In genomic region chr12:3805852-3806251, GRCm38 (mm10) we compare ENCODE assay signal across 8 mouse cellular contexts. TPM values are rescaled to one million over a fixed set of nuclear protein-coding genes. Genes with fewer than 3 reads are reported as not detected.
DNase-seq lines count a peak whose midpoint lies in the region; ATAC-seq and TF ChIP-seq lines count a peak whose summit lies in the region.

TSS of gene Dnmt3a (plus strand) at chr12:3806007.

- peak within 1 kb of the TSS; percentile 82 for H3K9ac ChIP-seq in MEL (ENCODE audit: control insufficient read depth, low read depth, low read length, poor library complexity, severe bottlenecking)
- H3K9ac ChIP-seq in forebrain, embryonic 12.5 days: peak within 1 kb of the TSS; percentile 92
- peak within 1 kb of the TSS; percentile 96 for H3K9ac ChIP-seq in limb, embryonic 14.5 days (ENCODE audit: low read depth, low read length, severe bottlenecking)

- no peak for TF ChIP-seq EP300 in MEL (IDR thresholded peaks at IDR 0.05; ENCODE audit: low read depth in 1 of 2, low read length in 2 of 2)

- peak within 1 kb of the TSS; percentile 80 for H3K27ac ChIP-seq in kidney, adult 2 months (ENCODE audit: insufficient read depth, low read depth, low read length)
- no peak within 1 kb of the TSS for H3K27ac ChIP-seq in MEL (ENCODE audit: control insufficient read depth, low read depth, low read length)
- H3K27ac ChIP-seq in forebrain, embryonic 12.5 days: peak within 1 kb of the TSS; percentile 88
- H3K27ac ChIP-seq in limb, embryonic 14.5 days (replicated peaks; ENCODE audit: low read depth, low read length): peak within 1 kb of the TSS; percentile 95
- H3K27ac ChIP-seq in small intestine, adult 2 months (ENCODE audit: insufficient read depth, low read depth, low read length): peak within 1 kb of the TSS; percentile 54

- 23% methylated on average over 4 of the region's 4 CpGs for WGBS in kidney, adult 2 months
- WGBS in forebrain, embryonic 12.5 days: 18% methylated on average over 4 of the region's 4 CpGs
- WGBS in limb, embryonic 14.5 days: 22% methylated on average over 4 of the region's 4 CpGs
- 19% methylated on average over 4 of the region's 4 CpGs for WGBS in small intestine, adult 2 months

- TF ChIP-seq RAD21 in MEL (IDR thresholded peaks at IDR 0.05; ENCODE audit: low read depth, low read length): no peak

- no peak for TF ChIP-seq POLR2A in kidney, adult 2 months (IDR thresholded peaks at IDR 0.05; ENCODE audit: low read depth, low read length)
- TF ChIP-seq POLR2A in MEL (IDR thresholded peaks at IDR 0.05; ENCODE audit: control insufficient read depth in 1 of 2, insufficient read depth in 1 of 2, low read depth in 1 of 2, low read length in 2 of 2, poor library complexity in 1 of 2): no peak
- TF ChIP-seq POLR2A in limb, embryonic 14.5 days (IDR thresholded peaks at IDR 0.05; ENCODE audit: borderline replicate concordance, extremely low read depth, insufficient read depth, insufficient read length): no peak
- TF ChIP-seq POLR2A in small intestine, adult 2 months (IDR thresholded peaks at IDR 0.05; ENCODE audit: low read depth, low read length): no peak

- peak within 1 kb of the TSS; percentile 80 for H3K4me2 ChIP-seq in forebrain, embryonic 12.5 days
- peak within 1 kb of the TSS; percentile 71 for H3K4me2 ChIP-seq in limb, embryonic 14.5 days (replicated peaks; ENCODE audit: low read depth, low read length, severe bottlenecking)

- peak within 1 kb of the TSS; percentile 89 for H3K4me3 ChIP-seq in kidney, adult 2 months (ENCODE audit: insufficient read depth, low read depth, low read length)
- peak within 1 kb of the TSS; percentile 57 to 86; a peak in 3 of 4 replicates for H3K4me3 ChIP-seq in MEL (ENCODE audit: control insufficient read depth in 1 of 2, insufficient read depth in 1 of 2, low read depth in 2 of 2, low read length in 2 of 2)
- peak within 1 kb of the TSS; percentile 89 for H3K4me3 ChIP-seq in forebrain, embryonic 12.5 days (replicated peaks)
- H3K4me3 ChIP-seq in limb, embryonic 14.5 days (replicated peaks; ENCODE audit: low read length): peak within 1 kb of the TSS; percentile 64
- peak within 1 kb of the TSS; percentile 91 for H3K4me3 ChIP-seq in small intestine, adult 2 months (ENCODE audit: low read depth, low read length)

- peak; percentile 3; the same call in 1 of the 2 replicates for ATAC-seq in forebrain, embryonic 12.5 days (ENCODE audit: low FRiP score)
- ATAC-seq in limb, embryonic 14.5 days (ENCODE audit: low FRiP score, low read depth): no peak

- H3K9me3 ChIP-seq in MEL (replicated peaks; ENCODE audit: insufficient read depth, low read length): no peaks in the 10 kb centered on the region
- no peaks in the 10 kb centered on the region for H3K9me3 ChIP-seq in forebrain, embryonic 12.5 days
- H3K9me3 ChIP-seq in limb, embryonic 14.5 days (ENCODE audit: control insufficient read depth, low read length): no peaks in the 10 kb centered on the region

- no peaks in the 10 kb centered on the region; the same call in none of the 2 replicates for H3K79me2 ChIP-seq in MEL (ENCODE audit: control insufficient read depth, insufficient read depth, low read length, poor library complexity)

- TF ChIP-seq CTCF in kidney, adult 2 months (conservative IDR thresholded peaks at IDR 0.05; ENCODE audit: insufficient read depth, insufficient read length, low read depth, low read length): no peak
- TF ChIP-seq CTCF in MEL (IDR thresholded peaks at IDR 0.05 in 2 of 3, conservative IDR thresholded peaks at IDR 0.05 in 1 of 3; ENCODE audit: control insufficient read depth in 1 of 3, insufficient read depth in 1 of 3, low read depth in 2 of 3, low read length in 3 of 3, poor library complexity in 1 of 3, severe bottlenecking in 1 of 3): no peak
- no peak for TF ChIP-seq CTCF in small intestine, adult 2 months (IDR thresholded peaks at IDR 0.05; ENCODE audit: extremely low read depth, insufficient read length, insufficient replicate concordance, low read depth, low read length)

- no peak for DNase-seq in kidney, adult 2 months
- no peak for DNase-seq in kidney, adult 11 months
- DNase-seq in MEL (ENCODE audit: low read depth, low spot score): no peak
- DNase-seq in heart, postnatal 36 days: no peak
- DNase-seq in limb, embryonic 14.5 days (ENCODE audit: low spot score): no peak
- no peak for DNase-seq in B cell, adult 2 months

- intact Hi-C loops in heart, postnatal 36 days (cut with DNase I): loop anchor here (1.0 to 10.0 kb wide), 3 partner anchors 47 to 231 kb away; partner anchors contain the start of gene Dtnb

- H3K36me3 ChIP-seq in kidney, adult 2 months (ENCODE audit: control insufficient read depth, insufficient read depth, low read length): no peaks in the 10 kb centered on the region
- no peaks in the 10 kb centered on the region for H3K36me3 ChIP-seq in MEL (ENCODE audit: control insufficient read depth in 1 of 2, insufficient read depth in 2 of 2, low read length in 2 of 2)
- H3K36me3 ChIP-seq in forebrain, embryonic 12.5 days (replicated peaks): no peaks in the 10 kb centered on the region; the same call in 1 of the 2 replicates
- no peaks in the 10 kb centered on the region for H3K36me3 ChIP-seq in limb, embryonic 14.5 days (ENCODE audit: control insufficient read depth, insufficient read depth, low read length)
- H3K36me3 ChIP-seq in small intestine, adult 2 months (ENCODE audit: control insufficient read depth, insufficient read depth, low read length): no peaks in the 10 kb centered on the region

- H3K4me1 ChIP-seq in kidney, adult 2 months (ENCODE audit: control insufficient read depth, insufficient read depth, low read length): peaks cover 19% of the 10 kb centered on the region
- 0 out of 4 replicates have a peak, but pooled peaks cover 0 to 6% of the 10 kb centered on the region in 2 experiments for H3K4me1 ChIP-seq in MEL (ENCODE audit: control insufficient read depth in 1 of 2, insufficient read depth in 2 of 2, low read length in 2 of 2)
- H3K4me1 ChIP-seq in forebrain, embryonic 12.5 days: peaks cover 30% of the 10 kb centered on the region
- peaks cover 30% of the 10 kb centered on the region for H3K4me1 ChIP-seq in limb, embryonic 14.5 days (ENCODE audit: control insufficient read depth, insufficient read depth, low read length)
- H3K4me1 ChIP-seq in small intestine, adult 2 months (ENCODE audit: control insufficient read depth, insufficient read depth, insufficient read length, low read length): peaks cover 14% of the 10 kb centered on the region

- no peaks in the 10 kb centered on the region for H3K27me3 ChIP-seq in kidney, adult 2 months (replicated peaks; ENCODE audit: control insufficient read depth, insufficient read depth, low read length)
- H3K27me3 ChIP-seq in MEL (ENCODE audit: control insufficient read depth in 1 of 2, insufficient read depth in 2 of 2, low read length in 2 of 2): peaks cover 3 to 5% of the 10 kb centered on the region in 2 experiments; a peak in 3 of 4 replicates
- peaks cover 31% of the 10 kb centered on the region for H3K27me3 ChIP-seq in forebrain, embryonic 12.5 days
- no peaks in the 10 kb centered on the region for H3K27me3 ChIP-seq in limb, embryonic 14.5 days (ENCODE audit: control insufficient read depth, insufficient read depth, low read length)
- no peaks in the 10 kb centered on the region for H3K27me3 ChIP-seq in small intestine, adult 2 months (ENCODE audit: control insufficient read depth, insufficient read depth, low read length)

TF ChIP-seq in MEL, 35 proteins besides CTCF, POLR2A, EP300 and RAD21:
- no peak for TF ChIP-seq NELFE (IDR thresholded peaks at IDR 0.05; ENCODE audit: low read depth, low read length)
- TF ChIP-seq SMC3 (IDR thresholded peaks at IDR 0.05; ENCODE audit: low read depth, low read length): no peak
- TF ChIP-seq HCFC1 (IDR thresholded peaks at IDR 0.05; ENCODE audit: low read depth, low read length): no peak
- TF ChIP-seq MAFK (IDR thresholded peaks at IDR 0.05; ENCODE audit: borderline replicate concordance, low read depth, low read length): no peak
- no peak for TF ChIP-seq JUND (IDR thresholded peaks at IDR 0.05; ENCODE audit: low read depth, low read length)
- no peak for TF ChIP-seq TCF12 (IDR thresholded peaks at IDR 0.05; ENCODE audit: low read depth, low read length)
- no peak for TF ChIP-seq USF2 (IDR thresholded peaks at IDR 0.05; ENCODE audit: borderline replicate concordance in 1 of 2, insufficient read depth in 1 of 2, low read depth in 1 of 2, low read length in 2 of 2)
- TF ChIP-seq MEF2A (IDR thresholded peaks at IDR 0.05; ENCODE audit: extremely low read depth, insufficient replicate concordance, low read depth, low read length, poor library complexity, severe bottlenecking): no peak
- no peak for TF ChIP-seq ZNF384 (IDR thresholded peaks at IDR 0.05; ENCODE audit: low read depth, low read length)
- TF ChIP-seq KAT2A (conservative IDR thresholded peaks at IDR 0.05; ENCODE audit: low read depth, low read length): no peak
- TF ChIP-seq ZC3H11A (IDR thresholded peaks at IDR 0.05; ENCODE audit: low read depth, low read length): no peak
- TF ChIP-seq CHD2 (IDR thresholded peaks at IDR 0.05; ENCODE audit: low read length): no peak
- no peak for TF ChIP-seq ZKSCAN1 (IDR thresholded peaks at IDR 0.05; ENCODE audit: low read depth, low read length)
- no peak for TF ChIP-seq MAX (IDR thresholded peaks at IDR 0.05; ENCODE audit: low read length)
- TF ChIP-seq GATA1 (IDR thresholded peaks at IDR 0.05; ENCODE audit: low read depth, low read length): no peak

RNA-seq across cellular contexts. Expression of gene Dnmt3a, which starts in this region (rescaled TPM):
- 11.8 and 12.9 TPM in 2 replicates for polyA plus RNA-seq in kidney, adult 2 months (2012; rRNA removed)
- 15.4 and 15.9 TPM in 2 replicates for total RNA-seq in MEL (2012; rRNA removed)
- 10 to 100 TPM in 1 of 2 experiments, not detected in 1; 34.4 TPM for polyA plus RNA-seq in MEL (2012; ENCODE audit: insufficient read depth in 1 of 2, insufficient read length in 2 of 2, low read depth in 1 of 2, low replicate concordance in 2 of 2, missing spikeins in 1 of 2)
- 139 and 146 TPM in 2 replicates for polyA plus RNA-seq in forebrain, embryonic 12.5 days (2016; fragmentation: Nextera tagmentation; extraction: Ambion mirVana)
- 10 to 100 TPM; 71.7 to 75.8 TPM for total RNA-seq in heart, postnatal 36 days (2021)
- polyA plus RNA-seq in limb, embryonic 14.5 days (2012; rRNA removed): 48.7 and 53.1 TPM in 2 replicates
- 74.5 and 84.4 TPM in 2 replicates for polyA plus RNA-seq in limb, embryonic 14.5 days (2014; fragmentation: Nextera tagmentation; extraction: Ambion mirVana)
- 5.2 and 10.2 TPM in 2 replicates for polyA plus RNA-seq in small intestine, adult 2 months (2012; rRNA removed)
